Mouse (Mus musculus) kidney, adult 18-20 months (tissue): ENCODE measurements around the gene Susd3.
A peak's percentile ranks its signal among the peaks of the same experiment; 100 is the strongest.

Source experiments
- DNase-seq: peaks from one replicate; pipeline ENCODE4 v3.0.0; 2021

Gene Susd3

DNA sequence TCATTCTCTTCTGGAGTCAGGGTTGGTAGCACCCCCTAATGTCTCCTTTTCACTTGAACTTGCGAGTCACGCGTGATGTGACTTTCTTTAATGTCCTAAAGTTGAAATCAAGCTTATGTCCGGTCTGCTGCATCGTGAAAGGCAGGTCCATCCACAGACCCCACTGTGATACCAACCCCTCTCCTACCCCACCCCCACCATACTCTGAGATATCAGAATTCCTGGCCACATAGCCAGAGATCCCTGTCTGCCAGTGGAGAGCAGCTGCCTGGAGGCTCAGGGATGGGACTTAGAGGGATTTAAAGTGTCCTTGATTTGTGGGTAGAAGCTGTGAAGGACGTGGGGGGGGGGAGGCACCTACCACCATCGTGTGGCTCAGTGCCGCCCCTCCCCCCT, at the start of gene Susd3:
TSS of gene Susd3 (minus strand) at position 240 of the 396 bp plus-strand sequence.
- DNase-seq, result no peak

- DNase-seq, result no peak
Observed at GRCm38 (mm10) chr13:49296270-49296669, 47.8 kb upstream of the Susd3 start.

GRCm38 (mm10) chr13:49294108-49294507, 45.6 kb upstream of the Susd3 start:
- no peak for DNase-seq

GRCm38 (mm10) chr13:49291949-49292348, 43.4 kb upstream of the Susd3 start:
- no peak for DNase-seq

- peak; percentile 31 for DNase-seq
Observed at GRCm38 (mm10) chr13:49291398-49291797, 42.9 kb upstream of the Susd3 start.

- DNase-seq, result no peak
Observed at GRCm38 (mm10) chr13:49287224-49287623, 38.7 kb upstream of the Susd3 start.

GRCm38 (mm10) chr13:49286750-49287149, 38.2 kb upstream of the Susd3 start:
- DNase-seq, result no peak

DNA sequence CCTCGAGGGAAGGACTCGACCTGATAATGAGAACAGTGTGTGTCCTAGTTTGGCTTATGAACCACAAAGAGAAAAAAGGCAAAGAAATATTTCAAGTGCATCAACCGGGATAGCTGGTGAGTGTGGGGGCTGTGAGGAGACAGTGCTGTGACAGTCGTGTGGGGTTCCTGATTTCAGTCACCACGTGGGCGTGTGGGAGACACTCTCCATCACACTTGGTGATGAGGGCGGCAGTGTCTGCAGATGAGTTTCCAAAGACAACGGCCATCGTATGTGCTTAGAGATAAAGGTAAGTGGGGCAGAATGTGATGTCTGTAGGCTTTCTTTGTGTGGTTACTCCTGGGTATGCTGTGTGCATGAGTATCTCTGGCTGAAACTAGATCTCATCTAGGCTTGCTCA, 35.2 kb upstream of the Susd3 start:
- DNase-seq, result no peak

DNA sequence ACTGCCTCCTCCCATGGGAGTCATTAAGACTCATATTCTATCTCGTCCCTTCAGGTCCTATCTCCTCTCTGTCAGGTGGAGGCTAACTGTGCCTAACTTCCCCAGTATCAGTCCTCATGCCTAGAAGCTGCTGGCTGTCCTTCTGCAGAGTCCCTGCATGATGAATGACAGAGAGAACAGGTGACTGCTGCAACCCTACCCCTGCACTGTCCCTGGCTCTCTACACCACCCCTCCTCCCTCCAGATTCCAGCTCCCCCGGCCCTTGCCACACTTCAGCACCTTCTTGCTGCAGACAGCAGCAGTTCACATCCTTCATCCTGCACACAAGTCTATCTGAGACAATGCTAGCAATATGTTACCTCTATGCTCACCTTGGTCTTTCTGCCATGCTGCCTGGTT, 33.7 kb upstream of the Susd3 start:
- no peak for DNase-seq

- DNase-seq, result no peak
Observed at GRCm38 (mm10) chr13:49271831-49272765, 23.6 kb upstream of the Susd3 start.

DNA sequence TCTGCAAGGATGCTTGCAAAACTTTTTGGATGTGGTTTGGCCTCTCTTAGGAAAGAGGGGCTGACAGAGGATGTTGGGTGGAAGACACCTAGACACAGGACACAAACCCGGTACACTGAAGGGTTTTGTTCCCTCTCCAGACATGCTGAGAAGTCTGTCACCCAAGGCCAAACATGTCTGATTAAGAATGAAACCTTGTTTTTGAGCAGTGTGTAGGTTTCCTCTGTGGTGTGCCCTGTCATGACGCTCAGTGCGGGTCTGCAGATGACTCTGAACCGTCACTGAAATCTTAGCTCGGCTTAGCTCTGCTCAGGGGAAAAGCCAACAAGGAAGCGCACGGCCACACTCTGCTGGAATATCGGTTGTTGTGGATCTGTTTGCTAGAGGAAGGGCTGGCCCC, 22.0 kb upstream of the Susd3 start:
- DNase-seq, result no peak

GRCm38 (mm10) chr13:49267645-49268044, 19.1 kb upstream of the Susd3 start:
- no peak for DNase-seq

GRCm38 (mm10) chr13:49260036-49260722, 11.7 kb upstream of the Susd3 start:
- DNase-seq, result no peak

GRCm38 (mm10) chr13:49257819-49258313, 9.4 kb upstream of the Susd3 start:
- DNase-seq, result no peak

DNA sequence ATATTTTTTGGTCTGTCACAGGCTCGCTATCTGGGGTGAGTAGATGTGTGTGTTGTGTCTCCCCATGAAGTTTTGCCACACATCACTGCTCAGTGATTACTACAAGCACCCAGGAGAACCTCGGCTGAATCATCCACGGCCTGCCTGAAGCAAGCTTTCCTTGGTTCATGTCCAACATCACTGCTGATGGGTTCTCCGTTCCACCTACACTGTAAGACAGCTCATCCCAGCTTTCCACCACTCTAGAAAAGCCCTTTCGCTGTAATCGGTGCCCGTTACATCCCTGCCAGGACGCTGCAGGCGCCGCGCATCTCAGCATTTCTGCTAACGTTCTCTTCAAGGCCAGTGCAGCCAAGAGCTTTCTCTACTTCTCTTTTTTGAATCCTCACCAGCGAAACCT, 4.2 kb upstream of the Susd3 start:
- no peak for DNase-seq

GRCm38 (mm10) chr13:49252113-49252512, 3.6 kb upstream of the Susd3 start:
- DNase-seq, result no peak

DNA sequence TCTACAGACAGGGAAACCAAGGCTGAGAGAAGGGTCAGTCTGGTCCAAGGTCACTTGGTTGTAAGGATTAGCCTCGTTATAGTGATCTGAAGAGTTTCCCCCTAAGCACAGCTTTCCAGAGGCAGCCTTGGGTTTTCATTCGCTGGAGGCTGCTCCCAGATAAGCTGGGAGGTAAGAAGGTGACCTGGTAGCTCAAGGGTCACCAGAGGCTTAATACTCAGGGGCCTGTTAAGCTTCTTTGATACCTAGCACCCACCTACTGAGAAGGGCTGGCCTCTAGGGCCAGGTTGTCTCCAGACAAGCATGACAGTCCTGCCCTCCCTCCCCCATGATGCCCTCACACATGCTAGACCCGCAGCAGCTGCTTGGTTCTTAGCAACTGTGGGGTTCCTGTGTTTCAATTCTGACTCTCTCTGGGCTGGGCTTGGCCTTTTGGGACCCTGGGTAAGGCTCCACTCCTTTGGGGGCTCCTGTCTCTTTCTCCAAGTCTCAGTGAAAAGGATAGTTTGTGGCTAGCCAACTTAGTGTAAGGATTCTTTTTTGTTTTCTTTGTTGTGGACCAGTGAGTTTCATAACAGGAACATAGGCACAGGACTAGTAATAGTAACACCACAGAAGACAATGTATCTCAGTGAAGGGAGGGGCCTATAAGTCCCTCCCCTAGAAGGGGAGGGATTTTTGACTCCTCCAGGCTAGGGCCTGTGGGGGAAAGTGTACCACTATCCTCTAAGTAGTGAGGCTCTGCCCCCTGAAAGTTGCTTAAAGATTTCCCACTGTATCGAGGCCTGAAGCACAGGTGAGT, 2.4 kb upstream of the Susd3 start:
- no peak for DNase-seq

- peak; percentile 75 for DNase-seq
Observed at GRCm38 (mm10) chr13:49249634-49250033, 1.1 kb upstream of the Susd3 start.

DNA sequence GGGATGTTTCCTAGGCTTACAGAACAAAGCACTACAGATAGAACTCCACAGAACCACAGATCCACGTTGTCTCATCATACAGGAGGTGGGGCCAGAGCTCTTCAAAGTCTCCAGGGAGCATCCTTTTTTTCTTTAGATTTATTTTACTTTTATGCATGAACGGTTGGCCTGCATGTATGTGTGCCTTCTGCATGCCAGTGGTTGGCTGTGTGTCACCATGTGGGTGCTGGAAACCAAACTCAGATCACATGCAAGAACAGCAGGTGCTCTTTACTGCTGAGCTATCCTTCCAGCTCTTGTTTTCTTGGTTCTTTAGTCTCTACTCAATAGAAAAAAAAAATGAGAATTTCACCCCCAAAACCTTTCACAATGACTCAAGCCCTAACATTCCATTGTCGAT, 417 bp upstream of the Susd3 start:
- DNase-seq, result no peak

- DNase-seq, result peak; percentile 73
Observed at GRCm38 (mm10) chr13:49247740-49248466, 603 bp downstream of the Susd3 start.

DNA sequence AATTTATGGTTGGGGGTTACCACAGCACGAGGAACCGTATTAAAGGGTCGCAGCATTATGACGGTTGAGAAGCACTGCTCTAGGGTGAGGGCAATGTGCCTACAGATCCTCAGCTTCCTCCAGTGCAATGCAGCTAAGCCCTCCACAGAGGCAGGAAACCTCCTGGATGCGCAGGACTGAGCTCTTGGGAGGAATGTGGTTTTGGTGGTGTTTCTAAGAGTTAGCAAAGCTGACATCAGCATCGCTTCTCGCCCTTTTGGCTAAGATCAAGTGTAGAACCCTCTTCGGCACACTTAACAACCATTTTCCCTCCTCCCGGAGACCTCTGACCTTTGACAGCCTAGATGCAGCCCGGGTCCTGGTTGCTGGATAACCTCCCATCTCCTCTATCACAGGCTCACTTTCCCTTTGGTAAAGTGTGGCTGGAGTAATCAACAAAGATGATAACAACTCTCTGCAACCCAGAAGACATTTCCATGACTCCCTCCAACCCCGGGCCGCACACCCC, 1.2 kb downstream of the Susd3 start:
- DNase-seq, result peak; percentile 47

DNA sequence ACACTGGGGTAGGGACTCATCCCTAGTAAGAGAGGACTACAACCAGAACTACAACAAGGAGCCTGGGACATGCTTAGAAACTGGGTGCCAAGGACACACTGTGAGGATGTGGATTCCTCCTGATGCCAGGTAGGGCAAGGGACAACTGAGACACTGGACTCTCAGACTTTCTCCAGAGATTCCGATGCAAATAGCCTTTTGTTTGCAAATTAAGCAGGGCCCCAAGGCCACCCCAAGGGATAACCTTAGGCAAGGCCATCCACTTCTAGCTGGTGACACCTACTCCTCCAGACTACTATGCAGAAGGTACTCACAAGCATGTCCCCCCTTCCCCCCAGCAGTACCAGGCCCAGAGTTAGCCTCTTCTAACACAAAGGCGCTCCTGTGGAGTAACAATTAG, 1.9 kb downstream of the Susd3 start:
- DNase-seq, result peak; percentile 51
